Mouse (Mus musculus) G1E (cell line): ENCODE data around the gene Morc3.

Experiments used
- CTCF ChIP-seq: IDR thresholded peaks from 2 replicates; pipeline ENCODE4 v1.5.1; 2012; ENCODE audit warnings: low read depth, low read length, inconsistent platforms, mixed read lengths
- GATA1 ChIP-seq: IDR thresholded peaks from 2 replicates; pipeline ENCODE4 v1.6.1; 2012; ENCODE audit warnings: borderline replicate concordance, low read length, inconsistent platforms, mixed read lengths
- TAL1 ChIP-seq: conservative IDR thresholded peaks from 2 replicates; pipeline ENCODE4 v1.6.1; 2012; ENCODE audit warnings: low read depth, low read length, inconsistent platforms, mixed read lengths

GRCm38 (mm10) chr16:93797021-93797840 lies 34.7 kb upstream of the Morc3 start:
- no peak for TF ChIP-seq CTCF
- TF ChIP-seq GATA1 = no peak
- no peak for TF ChIP-seq TAL1
